Mouse (Mus musculus) heart, embryonic 16.5 days (tissue): Measurements from ENCODE around the gene Igdcc3. TPM values are rescaled to one million over a fixed set of nuclear protein-coding genes. Genes with fewer than 3 reads are reported as not detected.

ENCODE experiments used
- ATAC-seq: fragments of 200-750 bp; cut with Nextera tagmentation; replicated peaks from 2 replicates; pipeline ENCODE4 v1.8.0; 2017; ENCODE audit warnings: moderate number of reproducible peaks; ENCODE audit not compliant: insufficient read depth, low FRiP score; ENCODE audit errors: extremely low read depth
- H3K27ac ChIP-seq: fragments of 300-500 bp; sonication (generic); 2 replicates; pipeline ENCODE4 v1.5.1; 2014; ENCODE audit warnings: mild to moderate bottlenecking, low read length, control low read depth, moderate library complexity
- H3K27me3 ChIP-seq: fragments of 300-500 bp; sonication (generic); 2 replicates; pipeline ENCODE4 v1.6.1; 2014; ENCODE audit warnings: low read length, mixed read lengths; ENCODE audit not compliant: control insufficient read depth, insufficient read depth
- H3K36me3 ChIP-seq: fragments of 300-500 bp; sonication (generic); 2 replicates; pipeline ENCODE4 v1.6.1; 2014; ENCODE audit not compliant: control insufficient read depth, insufficient read depth
- H3K4me1 ChIP-seq: fragments of 300-500 bp; sonication (generic); 2 replicates; pipeline ENCODE4 v1.6.1; 2014; ENCODE audit warnings: low read length, mixed read lengths; ENCODE audit not compliant: control insufficient read depth, insufficient read depth
- H3K4me2 ChIP-seq: fragments of 300-500 bp; sonication (generic); 2 replicates; pipeline ENCODE4 v1.6.1; 2014; ENCODE audit warnings: low read depth, mild to moderate bottlenecking, control low read depth, low read length
- H3K4me3 ChIP-seq: fragments of 300-500 bp; sonication (generic); 2 replicates; pipeline ENCODE4 v1.5.1; 2014; ENCODE audit warnings: mild to moderate bottlenecking, control low read depth, low read length
- H3K9ac ChIP-seq: fragments of 300-500 bp; sonication (generic); 2 replicates; pipeline ENCODE4 v1.6.1; 2014; ENCODE audit warnings: low read length, control low read depth
- H3K9me3 ChIP-seq: fragments of 300-500 bp; sonication (generic); replicated peaks from 2 replicates; pipeline ENCODE4 v1.6.1; 2016; ENCODE audit warnings: low read length; ENCODE audit not compliant: control insufficient read depth
- WGBS: fragments of 180-500 bp; shearing (Covaris S2); extraction: QIAGEN DNeasy Blood & Tissue Kit; methylation state at CpG from one replicate; pipeline ENCODE4 v1.1.7; 2014; 5-methylcytosine and 5-hydroxymethylcytosine counted together
- polyA plus RNA-seq: library from polyadenylated mRNA; unstranded; fragments of >200 nt; fragmentation: Nextera tagmentation; extraction: Ambion mirVana; gene quantifications from 2 replicates; pipeline ENCODE4 v1.2.1, GENCODE M21; 2015

Igdcc3 gene
- polyA plus RNA-seq, 1 experiment from 2014 or later = 0.17 TPM

- Histone ChIP-seq H3K9me3 (no peaks in the 10 kb centered on the region), H3K27ac (no peak overlapping the region), H3K4me1 (no peaks in the 10 kb centered on the region), H3K4me3 (no peak overlapping the region), H3K9ac (no peak overlapping the region), H3K36me3 (peaks cover 8% of the 10 kb centered on the region), H3K27me3 (no peaks in the 10 kb centered on the region), H3K4me2 (no peak overlapping the region)
- ATAC-seq = no peak
- 65% methylated on average over 8 of the region's 8 CpGs for WGBS
These were observed 90.3 kb downstream of the Igdcc3 start for GRCm38 (mm10) chr9:65231284-65231683.

GRCm38 (mm10) chr9:65233243-65233985, 92.4 kb downstream of the Igdcc3 start:
- WGBS = 79% methylated on average over 9 of the region's 9 CpGs
- H3K4me2 ChIP-seq = no peak overlapping the region
- H3K9me3 ChIP-seq = no peaks in the 10 kb centered on the region
- H3K9ac ChIP-seq = no peak overlapping the region
- peaks cover 12% of the 10 kb centered on the region for H3K36me3 ChIP-seq
- no peaks in the 10 kb centered on the region for H3K4me1 ChIP-seq
- no peak for ATAC-seq
- no peak overlapping the region for H3K27ac ChIP-seq
- H3K27me3 ChIP-seq = no peaks in the 10 kb centered on the region
- no peak overlapping the region for H3K4me3 ChIP-seq

- ATAC-seq = no peak
- Histone ChIP-seq H3K4me1 (no peaks in the 10 kb centered on the region), H3K27ac (no peak overlapping the region), H3K36me3 (peaks cover 12% of the 10 kb centered on the region), H3K4me2 (no peak overlapping the region), H3K9ac (no peak overlapping the region), H3K4me3 (no peak overlapping the region), H3K9me3 (no peaks in the 10 kb centered on the region), H3K27me3 (no peaks in the 10 kb centered on the region)
- 75% methylated on average over 3 of the region's 3 CpGs for WGBS
These were observed 93.7 kb downstream of the Igdcc3 start for GRCm38 (mm10) chr9:65234734-65235133.

Other genes starting within 250 kb of the Igdcc3 start
- 0.04 TPM in 1 of 2 replicates, not detected in the other for gene Slc24a1, start 189.6 kb upstream of the Igdcc3 start, polyA plus RNA-seq
- 36.0 and 38.8 TPM in 2 replicates for gene Ints14, start 180.3 kb upstream of the Igdcc3 start, polyA plus RNA-seq
- 50.5 and 52.3 TPM in 2 replicates for gene Hacd3, start 119.5 kb upstream of the Igdcc3 start, polyA plus RNA-seq
- 31.5 and 32.3 TPM in 2 replicates for gene Dpp8, start 108.8 kb upstream of the Igdcc3 start, polyA plus RNA-seq
- gene Igdcc4, start 39.7 kb upstream of the Igdcc3 start, polyA plus RNA-seq = 8.1 and 10.8 TPM in 2 replicates
- 5.4 and 6.5 TPM in 2 replicates for gene Parp16, start 54.2 kb downstream of the Igdcc3 start, polyA plus RNA-seq
- 0.08 and 0.14 TPM in 2 replicates for gene Cilp, start 124.0 kb downstream of the Igdcc3 start, polyA plus RNA-seq
- gene Clpx, start 153.1 kb downstream of the Igdcc3 start, polyA plus RNA-seq = 49.0 and 53.5 TPM in 2 replicates
- gene Pdcd7, start 204.9 kb downstream of the Igdcc3 start, polyA plus RNA-seq = 5.3 and 5.7 TPM in 2 replicates
- 0.13 and 0.42 TPM in 2 replicates for gene Ubap1l, start 219.9 kb downstream of the Igdcc3 start, polyA plus RNA-seq